27 mouse cellular contexts compared by ENCODE assay signal in the genomic region with DNA sequence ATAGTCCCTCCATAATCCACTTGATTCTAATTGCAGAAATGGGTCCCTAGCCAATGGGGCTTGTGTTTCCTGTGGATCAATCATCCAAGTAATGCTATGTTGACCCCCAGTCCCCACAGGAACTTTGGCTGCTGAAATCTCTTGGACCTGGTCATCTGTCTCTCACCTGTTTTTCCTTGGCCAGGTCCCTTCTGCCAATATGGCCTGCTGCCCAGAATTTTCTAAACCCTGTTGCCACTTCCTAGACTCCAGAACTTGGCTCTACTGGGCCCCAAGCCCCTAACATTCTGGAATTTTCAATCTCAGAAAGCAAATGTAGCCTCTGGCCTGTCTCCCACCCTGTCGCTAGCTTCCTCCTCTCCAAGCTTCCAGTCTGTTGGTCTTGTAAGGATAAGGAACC.
"Had no signal": no experiment of that assay in that cellular context is flagged by ENCODE, and none has a peak within 500 bp of the region (broad histone marks: within the 10 kb centered on the region; RNA-seq: fewer than 3 reads in every experiment).

No protein-coding gene starts in this region.

- H3K27me3 ChIP-seq: hindbrain, embryonic 12.5 days; intestine, embryonic 15.5 days; limb, embryonic 12.5 days; liver, embryonic 13.5 days; liver, embryonic 15.5 days had no signal

- ATAC-seq: hindbrain, embryonic 16.5 days; inflammation-experienced regulatory T-cells, adult 6 months; intestine, embryonic 15.5 days; intestine, postnatal 0 days; liver, postnatal 0 days had no signal

- H3K27ac ChIP-seq: heart, embryonic 10.5 days; hindbrain, embryonic 10.5 days; hindbrain, embryonic 12.5 days; hindbrain, embryonic 14.5 days; intestine, embryonic 15.5 days; layer of hippocampus, adult 2 months; left cerebral cortex, adult 2 months; limb, embryonic 10.5 days; limb, embryonic 12.5 days; liver, embryonic 13.5 days; liver, embryonic 15.5 days had no signal

- H3K36me3 ChIP-seq: heart, embryonic 10.5 days; heart, embryonic 12.5 days; hindbrain, embryonic 10.5 days; hindbrain, embryonic 12.5 days; intestine, embryonic 15.5 days; limb, embryonic 10.5 days; limb, embryonic 12.5 days; liver, embryonic 13.5 days; liver, embryonic 15.5 days had no signal

- H3K9ac ChIP-seq: heart, embryonic 12.5 days; hindbrain, embryonic 12.5 days; hindbrain, embryonic 14.5 days; intestine, embryonic 15.5 days; limb, embryonic 12.5 days; liver, embryonic 13.5 days; liver, embryonic 15.5 days; liver, postnatal 0 days had no signal

- H3K9me3 ChIP-seq: heart, embryonic 10.5 days; hindbrain, embryonic 12.5 days; intestine, embryonic 15.5 days; limb, embryonic 10.5 days; limb, embryonic 12.5 days; liver, embryonic 13.5 days; liver, embryonic 15.5 days had no signal

- H3K4me2 ChIP-seq: heart, embryonic 12.5 days; hindbrain, embryonic 12.5 days; hindbrain, embryonic 14.5 days; intestine, embryonic 15.5 days; limb, embryonic 12.5 days; liver, embryonic 13.5 days; liver, embryonic 15.5 days had no signal

- DNase-seq: gastrocnemius, postnatal 10 days; gastrocnemius, postnatal 25 days; heart, adult 18-20 months; heart, postnatal 10 days; heart, postnatal 4 days; kidney, adult 18-20 months; kidney, adult 8-10 months; kidney, postnatal 10 days; kidney, postnatal 25 days; kidney, postnatal 4 days; liver; liver, embryonic 13.5 days; liver, postnatal 0 days had no signal

- H3K4me1 ChIP-seq: heart, embryonic 10.5 days; heart, embryonic 12.5 days; hindbrain, embryonic 10.5 days; hindbrain, embryonic 12.5 days; intestine, embryonic 15.5 days; limb, embryonic 10.5 days; limb, embryonic 12.5 days; liver, embryonic 13.5 days; liver, embryonic 15.5 days had no signal

- H3K4me3 ChIP-seq: heart, embryonic 10.5 days; heart, embryonic 12.5 days; hindbrain, embryonic 10.5 days; hindbrain, embryonic 12.5 days; intestine, embryonic 15.5 days; layer of hippocampus, adult 2 months; left cerebral cortex, adult 2 months; limb, embryonic 10.5 days; limb, embryonic 12.5 days; liver, embryonic 13.5 days; liver, embryonic 15.5 days had no signal
